Mouse (Mus musculus) ovary, postnatal 10 days (tissue): ENCODE data around the gene Cln3.

Source experiments
- DNase-seq: peaks from one replicate; pipeline ENCODE4 v3.0.0; 2022; ENCODE audit warnings: low spot score

Gene Cln3

DNA sequence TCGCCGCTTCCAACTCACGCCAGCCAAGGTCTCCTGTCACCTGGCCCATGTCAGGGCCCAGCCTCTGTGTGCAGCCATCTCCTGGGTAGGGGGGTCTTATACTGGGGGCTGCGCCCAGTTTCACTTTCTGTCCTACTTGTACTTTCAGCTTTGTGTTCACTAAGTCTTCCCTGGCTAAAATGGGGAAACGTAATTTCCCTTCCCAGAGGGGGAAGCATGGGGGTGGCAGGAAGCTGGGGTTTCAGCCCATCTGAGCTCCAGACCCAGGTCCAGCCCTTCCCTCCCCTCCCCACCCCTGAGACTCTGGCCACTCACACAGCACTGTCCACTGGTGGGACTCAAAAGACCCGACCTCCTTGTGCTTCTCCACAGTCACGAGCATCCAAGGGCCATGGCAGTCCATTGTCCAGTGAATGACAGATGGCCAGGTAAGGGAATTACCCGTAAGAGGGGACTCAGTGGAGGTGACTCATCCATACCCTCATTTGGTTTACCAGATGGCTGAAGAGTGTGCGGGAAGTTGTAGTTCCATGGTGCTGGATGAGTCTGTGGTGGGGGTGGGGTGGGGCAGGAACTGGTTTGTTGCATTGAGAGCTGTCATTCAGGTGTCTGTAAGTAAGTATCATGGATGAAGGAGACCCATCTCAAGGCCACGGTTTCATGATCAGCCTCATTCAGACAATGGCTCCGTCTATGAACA lies 9.4 kb upstream of the Cln3 start, which contains the start of gene Il27:
Il27 (minus strand) TSS at position 80 of the 700 bp plus-strand sequence.
- no peak for DNase-seq

DNA sequence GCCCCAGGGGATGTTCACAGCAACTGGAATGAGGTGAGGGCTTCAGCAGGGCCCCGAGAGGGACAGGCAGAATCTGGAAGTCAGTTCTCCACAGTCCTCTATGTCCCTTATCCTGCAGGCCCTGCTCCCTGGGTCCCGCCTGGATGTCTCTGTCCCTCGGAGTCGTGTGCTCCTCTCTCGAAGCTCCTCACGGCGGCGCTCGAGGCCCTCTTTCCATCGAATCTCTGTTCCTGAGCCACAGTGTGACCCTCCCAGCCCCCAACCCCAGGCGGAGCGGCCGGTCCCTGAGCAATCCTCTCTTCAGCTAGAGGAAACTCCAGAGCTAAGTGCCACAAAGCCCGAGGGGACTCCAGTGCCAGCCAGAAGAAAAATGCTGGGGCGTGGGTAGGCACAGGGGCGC lies 2.2 kb upstream of the Cln3 start:
- DNase-seq, result peak; percentile 50

DNA sequence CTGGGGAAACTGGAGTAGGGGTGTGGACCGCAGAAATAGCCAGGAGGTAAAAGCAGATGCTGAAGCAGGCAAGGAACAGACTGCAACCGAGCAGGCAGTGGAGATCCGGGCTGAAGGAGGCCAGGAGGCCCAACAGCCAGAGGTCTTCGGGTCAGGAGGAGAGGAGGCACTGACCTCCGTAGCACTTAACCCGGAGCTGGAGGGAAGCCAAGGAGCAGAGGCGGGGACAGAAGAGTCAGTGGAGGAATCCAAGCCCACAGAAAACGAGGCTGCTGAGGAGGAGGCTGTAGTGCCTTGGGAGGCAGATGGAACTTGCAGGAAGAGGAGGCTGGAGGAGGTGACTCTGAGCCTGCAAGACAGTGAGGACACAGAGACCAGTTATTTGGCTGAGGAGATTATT lies 1.2 kb upstream of the Cln3 start:
- DNase-seq, result no peak

DNA sequence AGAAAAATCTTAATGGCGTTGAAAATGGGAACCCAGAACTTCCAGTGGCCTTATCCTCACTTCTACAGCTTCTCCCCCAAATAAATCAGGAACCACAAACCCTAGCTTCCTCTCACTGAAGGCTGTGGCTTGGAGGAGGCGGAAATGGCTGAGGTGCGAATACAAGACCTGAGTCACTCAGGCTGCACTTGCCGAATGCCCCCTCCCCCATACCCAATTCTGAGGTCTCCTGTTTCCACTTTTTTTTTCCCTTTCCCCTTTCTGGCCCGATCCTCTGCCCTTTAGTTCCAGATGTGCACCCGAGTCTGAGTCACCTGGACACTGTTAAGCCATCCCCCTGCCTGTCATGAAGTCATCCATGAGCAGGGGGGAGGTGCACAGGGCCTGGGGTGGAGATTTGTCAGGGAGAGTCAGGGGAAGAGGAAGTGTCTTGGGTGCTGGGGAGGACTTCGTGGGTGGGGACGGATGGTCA lies 1.1 kb downstream of the Cln3 start, which contains the start of gene Apobr:
Apobr (plus strand) TSS at position 437 of the 472 bp plus-strand sequence.
- DNase-seq, result no peak

DNA sequence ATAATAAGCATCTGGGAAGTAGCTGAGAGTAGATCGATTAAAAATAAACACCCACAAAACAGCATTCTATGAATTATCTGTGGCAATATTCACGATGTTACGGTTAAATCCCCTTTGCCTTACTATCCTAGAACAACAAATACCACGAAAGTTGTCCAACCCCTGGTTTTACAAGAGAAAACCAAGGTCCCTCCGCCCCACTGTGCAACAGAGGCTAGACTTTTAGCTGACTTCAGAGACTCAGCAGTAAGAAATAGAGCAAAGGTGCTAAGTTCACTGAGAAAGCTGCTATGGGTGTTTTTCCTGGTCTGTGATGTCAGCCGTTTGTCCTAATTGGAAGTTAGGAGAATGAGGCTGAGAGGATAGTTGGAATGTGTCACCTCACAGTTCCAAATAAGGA lies 1.9 kb downstream of the Cln3 start:
- DNase-seq, result no peak

DNA sequence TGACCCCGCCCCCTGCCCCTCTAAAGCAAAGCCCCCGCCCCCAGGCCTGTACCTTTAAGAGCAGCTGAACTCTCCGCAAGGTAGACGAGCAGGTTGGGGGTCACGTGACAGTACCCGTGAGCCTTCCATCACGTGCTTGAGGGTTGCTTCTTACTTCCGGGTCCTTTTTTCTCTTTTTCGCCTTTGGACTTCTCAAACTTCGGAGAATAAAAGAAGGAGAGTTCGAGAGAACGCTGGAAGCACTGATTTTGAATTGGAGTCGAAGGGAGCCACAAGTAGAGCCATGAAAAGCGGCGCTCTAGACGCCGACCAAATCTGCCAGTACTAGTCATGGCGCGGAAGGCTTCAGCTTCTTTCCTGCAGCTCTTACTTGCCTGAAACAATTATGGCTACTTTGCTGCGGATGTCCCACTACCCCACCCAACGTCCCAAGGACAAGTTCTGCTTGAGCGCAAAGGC lies 2.3 kb downstream of the Cln3 start:
- DNase-seq, result peak; percentile 72

DNA sequence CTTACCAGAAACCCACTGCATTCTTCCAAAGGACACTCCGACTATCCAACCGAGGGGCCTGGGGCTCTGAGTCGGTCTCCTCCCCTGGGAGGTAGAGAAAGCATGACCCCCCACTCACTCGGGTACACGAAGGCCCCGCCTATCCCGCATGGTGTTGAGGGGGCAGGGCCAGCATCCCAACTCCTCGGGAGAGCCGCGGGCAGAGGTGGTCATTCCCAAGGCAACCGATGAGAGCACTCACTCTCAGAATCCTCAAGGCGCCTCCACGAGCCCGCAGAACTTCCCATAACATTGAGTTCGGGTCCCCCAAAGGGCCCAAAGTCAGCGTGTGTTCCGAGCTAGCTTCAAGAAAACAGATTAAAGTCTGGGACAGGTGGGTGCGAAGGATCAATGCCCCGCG lies 2.9 kb downstream of the Cln3 start:
- no peak for DNase-seq

DNA sequence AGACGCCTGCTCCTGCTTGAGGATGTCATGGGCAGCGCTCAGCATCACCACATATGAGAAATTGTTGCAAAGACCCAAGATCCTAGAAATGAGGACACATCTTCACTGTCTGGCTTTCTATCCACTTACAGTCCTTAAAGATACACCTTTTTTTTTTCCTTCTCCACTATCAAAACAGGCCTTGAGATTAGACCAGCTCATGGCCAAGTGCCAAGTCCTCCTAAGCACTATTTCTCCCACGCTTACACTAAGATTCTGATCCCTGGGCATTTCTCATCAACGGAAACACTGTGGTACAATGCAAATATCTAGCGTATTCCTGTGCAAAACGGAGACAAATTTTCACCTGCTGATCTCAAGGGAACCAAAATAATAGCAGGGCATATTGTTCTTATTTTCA lies 4.0 kb downstream of the Cln3 start:
- no peak for DNase-seq

DNA sequence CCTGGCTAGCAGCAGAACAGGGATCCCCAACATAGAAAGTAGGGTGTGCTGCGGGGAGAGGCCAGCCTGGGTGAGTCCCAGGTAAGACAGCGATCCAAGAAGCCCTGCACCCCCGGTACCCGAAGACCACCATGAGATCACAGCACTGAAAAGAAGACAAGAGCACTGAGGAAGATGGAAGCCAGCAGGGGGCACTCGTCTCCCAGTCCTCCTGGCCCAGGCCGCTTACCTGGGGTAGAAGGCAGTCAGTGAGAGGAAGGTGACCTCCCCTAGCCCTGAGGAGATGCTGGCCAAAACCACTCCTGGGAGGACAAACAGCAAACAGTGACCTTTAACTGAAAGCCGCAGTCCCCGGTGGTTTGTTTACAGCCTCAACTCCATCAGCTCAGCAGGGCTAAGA lies 6.4 kb downstream of the Cln3 start:
- DNase-seq, result no peak

DNA sequence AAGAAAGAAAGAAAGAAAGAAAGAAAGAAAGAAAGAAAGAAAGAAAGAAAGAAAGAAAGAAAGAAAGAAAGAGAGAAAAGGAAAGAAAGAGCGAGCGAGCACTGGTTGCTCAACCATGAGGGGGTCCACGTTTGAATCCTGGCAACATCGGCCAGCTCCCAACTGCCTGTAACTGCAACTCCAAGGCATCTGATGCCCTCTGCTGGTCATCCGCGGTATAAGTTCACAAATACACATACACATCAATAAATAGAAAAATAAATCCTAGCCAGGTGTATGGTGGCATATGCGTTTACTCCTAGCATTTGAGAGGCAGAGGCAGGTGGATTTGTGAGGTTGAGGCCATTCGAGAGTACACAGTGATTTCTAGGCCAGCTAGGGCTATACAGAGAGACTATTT lies 8.7 kb downstream of the Cln3 start:
- no peak for DNase-seq

DNA sequence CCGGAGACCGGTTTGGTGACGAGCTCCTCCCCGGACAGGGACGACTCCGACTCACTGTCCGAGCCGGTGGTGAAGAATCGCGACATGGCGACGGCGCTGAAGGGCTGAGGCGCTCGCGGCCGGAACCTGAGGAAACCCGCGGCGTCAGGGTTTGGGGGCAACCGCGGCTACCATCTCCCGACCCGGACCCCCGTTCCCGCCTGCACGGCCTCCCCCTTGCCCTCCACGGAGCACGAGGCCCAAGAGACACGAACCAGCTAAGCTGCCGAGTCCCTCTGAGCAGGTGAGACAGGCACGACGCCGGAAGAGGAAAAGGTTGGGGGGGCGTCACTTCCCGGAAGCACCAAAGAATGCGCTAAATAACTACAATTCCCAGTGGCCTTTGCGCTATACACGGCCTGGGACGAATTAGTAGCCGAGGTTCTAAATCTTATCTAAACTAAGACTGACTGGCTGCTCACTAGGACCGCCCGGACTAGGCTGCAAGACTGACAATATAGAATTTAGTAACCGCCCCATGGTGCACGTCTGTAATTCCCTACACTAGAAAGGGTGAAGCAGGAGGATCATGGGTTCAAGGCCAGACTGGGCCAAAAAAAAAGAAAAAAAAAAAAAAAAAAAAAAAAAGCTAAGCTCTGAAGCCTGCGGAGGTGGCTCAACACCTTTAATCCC lies 19.4 kb downstream of the Cln3 start, which contains the start of gene Eif3c:
Eif3c (minus strand) TSS at position 318 of the 672 bp plus-strand sequence.
- DNase-seq, result peak; percentile 55

DNA sequence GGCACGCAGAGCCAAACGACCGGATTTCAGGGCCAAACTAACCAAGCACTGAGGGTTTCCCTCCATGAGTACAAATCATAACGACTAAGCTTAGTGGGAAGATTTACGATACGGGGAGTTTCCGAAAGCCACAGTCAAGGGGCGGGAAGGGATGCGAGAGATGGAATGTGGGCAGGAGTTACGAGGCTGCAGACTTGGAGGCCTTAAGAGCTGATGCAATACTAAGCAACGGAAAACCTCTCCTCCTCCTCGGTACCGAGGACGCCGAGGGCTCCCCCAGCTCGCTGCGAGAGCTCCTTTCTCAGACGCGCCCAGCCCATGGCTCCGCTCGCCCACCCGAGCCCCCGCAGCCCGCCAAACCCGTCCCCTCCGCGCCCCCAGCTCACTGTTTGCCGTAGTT lies 19.9 kb downstream of the Cln3 start:
- DNase-seq, result no peak

DNA sequence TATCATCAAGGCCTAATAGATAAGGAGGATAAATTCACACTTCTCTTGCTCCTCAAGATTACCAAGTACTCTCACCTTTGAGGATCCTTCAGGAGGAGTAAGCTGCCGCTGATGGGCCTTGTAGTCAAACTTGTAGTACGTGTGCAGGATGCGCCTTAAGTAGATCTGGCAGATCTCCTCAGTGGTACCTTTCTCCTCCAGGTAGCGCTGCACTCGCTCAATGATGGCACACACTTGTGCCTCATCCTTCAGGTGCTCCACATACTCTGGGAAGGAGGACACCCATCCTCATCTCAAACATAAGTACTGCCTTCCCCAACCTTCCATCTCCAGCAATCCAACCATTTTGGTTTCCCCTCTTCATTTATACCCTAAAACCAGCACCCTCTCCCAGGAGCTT lies 29.0 kb downstream of the Cln3 start:
- DNase-seq, result no peak

DNA sequence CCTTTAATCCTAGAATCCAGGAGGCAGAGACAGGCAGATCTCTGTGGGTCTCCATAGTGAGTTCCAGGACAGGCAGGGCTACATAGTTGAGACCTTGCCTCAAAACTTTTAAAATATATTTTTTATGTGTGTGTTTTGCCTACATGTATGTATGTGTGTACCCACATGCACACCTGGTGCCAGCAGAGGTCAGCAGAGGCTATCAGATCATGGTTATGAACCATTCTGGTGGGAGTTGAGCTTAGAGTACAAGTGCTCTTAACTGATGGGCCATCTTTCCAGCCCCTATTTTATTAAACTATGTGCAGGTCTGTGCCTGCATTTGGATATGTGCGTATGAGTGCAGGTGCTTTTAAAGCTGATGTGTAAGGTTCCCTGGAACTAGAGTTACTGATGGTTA lies 30.8 kb downstream of the Cln3 start:
- no peak for DNase-seq

DNA sequence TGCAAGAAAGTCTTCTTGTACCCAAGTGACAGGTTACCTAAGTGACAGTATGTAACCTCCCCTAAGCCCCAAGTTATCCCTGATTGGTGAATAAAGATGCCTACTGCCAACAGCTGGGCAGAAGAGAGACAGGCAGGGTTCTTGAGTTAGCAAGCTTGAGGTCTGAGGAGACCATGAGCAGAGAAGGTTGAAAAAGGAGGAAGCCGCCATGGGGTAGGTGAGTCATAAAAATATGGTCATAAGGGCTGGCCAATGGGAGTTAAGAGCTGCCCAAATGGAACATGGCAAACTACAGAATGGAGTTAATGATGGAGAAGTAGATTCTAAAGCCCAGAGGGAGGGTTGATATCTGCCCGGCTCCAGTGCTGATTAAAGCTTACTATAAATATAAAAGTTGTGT lies 40.0 kb downstream of the Cln3 start:
- no peak for DNase-seq

DNA sequence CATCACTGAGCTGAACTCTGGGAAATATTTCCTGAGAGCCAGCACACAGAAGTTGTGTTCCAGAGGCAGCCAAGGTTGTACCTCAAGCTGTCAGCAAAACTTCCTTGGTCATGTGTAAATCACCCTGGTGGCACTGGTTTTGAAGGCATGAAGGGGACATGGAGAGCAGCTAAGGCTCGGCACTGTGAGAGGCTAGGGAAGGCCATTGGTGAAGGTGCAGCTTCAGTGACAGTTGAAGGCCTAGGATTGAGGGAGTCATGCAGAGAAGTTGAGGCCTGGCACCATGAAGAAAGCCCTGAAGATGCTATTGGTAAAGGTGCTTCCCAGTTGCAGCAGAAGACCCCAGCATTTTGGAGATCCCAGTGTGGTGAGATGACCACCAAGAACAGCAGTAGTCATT lies 44.0 kb downstream of the Cln3 start:
- no peak for DNase-seq

DNA sequence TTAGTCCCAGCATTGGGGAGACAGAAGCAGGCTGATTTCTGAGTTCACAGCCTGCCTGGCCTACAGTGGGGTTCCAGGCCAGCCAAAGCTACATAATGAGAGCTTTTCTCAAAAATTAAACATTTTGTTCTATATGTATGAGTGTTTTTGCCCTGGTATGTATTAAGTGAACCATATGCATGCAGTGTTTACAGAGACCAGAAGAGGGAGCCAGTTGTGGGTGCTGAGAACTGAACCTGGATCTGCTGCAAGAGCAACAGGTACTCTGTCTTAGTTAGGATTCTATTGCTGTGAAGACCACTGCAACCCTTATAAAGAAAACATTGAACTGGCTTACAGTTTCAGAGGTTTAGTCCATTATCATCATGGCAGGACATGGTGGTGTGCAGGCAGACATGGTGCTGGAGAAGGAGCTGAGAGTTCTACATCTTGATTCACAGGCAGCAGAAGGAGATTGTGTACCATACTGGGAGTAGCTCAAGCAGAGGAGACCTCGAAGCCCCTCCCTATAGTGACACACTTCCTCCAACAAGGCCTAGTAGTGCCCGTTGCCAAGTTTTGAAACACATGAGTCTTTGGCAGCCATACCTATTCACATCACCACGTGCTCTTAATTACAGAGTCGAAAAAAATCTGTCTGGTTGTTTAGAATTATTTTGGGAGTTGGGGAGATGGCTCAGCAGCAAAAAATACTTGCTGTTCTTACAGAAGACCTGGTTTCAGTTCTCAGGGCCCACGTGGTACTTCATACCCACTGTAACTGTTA lies 47.6 kb downstream of the Cln3 start:
- DNase-seq, result no peak

DNA sequence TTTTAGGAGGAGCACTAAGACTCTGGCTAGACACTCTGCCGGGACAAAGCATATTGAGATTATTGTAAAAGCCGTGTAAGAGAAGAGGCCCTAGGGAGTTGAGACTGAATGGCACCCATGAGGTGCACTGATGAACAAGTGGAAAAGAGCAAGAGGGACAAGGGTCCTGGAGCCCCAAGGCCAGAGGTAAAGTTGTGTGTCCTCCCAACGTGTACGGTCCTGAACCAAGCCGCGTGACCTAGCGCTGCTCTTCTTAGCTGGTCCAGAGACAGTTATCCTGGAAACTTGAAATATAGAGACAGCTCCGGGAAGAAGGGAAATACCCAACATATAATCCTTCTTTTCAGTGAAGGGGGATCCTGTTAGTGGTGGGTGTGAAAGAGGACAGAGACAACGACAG lies 49.2 kb downstream of the Cln3 start:
- no peak for DNase-seq

DNA sequence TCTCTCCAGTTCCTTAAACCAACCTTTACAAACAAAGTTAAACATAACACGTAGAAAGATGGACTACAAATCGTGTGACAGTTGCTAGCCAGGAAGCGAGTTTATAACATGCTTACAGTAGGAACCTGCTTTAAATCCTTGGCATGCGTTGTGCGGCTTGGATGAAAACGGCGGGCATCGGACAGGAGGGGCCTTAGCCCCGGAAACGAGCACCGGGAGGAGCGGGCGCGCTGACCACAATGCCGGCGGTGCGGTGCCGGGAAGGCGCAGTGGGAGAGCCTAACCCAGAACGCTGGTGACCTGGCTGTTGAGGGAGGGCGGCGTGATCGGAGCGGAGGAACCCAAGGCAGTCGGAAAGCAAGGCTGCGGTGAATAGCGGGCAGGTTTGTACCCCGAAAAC lies 49.9 kb downstream of the Cln3 start:
- no peak for DNase-seq

DNA sequence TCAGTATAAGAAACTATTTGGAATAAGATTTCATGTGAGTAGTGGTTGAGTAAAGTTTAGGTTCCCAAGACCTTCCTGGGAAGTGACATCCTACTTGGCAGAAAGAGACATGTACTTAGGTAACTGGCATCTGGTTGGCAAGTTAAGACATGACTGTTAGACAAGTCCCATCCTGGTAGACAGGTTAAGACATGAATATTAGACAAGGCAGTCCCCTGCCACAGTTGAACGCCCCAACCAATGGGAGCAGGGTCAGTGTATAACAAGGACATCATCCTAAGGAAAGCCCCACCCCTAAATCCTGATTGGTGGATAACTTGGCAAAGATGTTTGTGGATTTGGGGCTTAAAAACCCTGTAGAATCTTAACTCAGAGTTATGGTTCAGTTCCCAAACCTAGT lies 52.2 kb downstream of the Cln3 start:
- no peak for DNase-seq

DNA sequence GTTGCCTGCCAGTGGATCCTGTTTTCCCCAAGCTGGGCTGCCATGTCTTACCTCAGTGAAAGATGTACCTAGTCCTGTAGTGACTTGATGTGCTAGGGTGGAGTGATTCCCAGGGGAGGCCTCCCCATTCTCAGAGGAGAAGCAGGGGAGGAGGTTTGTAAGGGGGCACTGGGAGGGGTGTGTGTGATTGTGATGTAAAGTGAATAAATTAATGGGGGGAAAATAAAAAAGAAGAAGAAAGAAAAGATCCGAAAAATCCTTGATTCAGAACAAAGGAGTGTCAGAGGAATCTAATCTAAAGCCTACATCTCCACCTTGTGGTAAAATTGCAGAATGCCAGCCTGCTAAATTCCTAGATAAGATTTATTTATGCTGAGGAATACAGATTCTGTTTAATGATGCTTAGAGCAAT lies 57.4 kb downstream of the Cln3 start:
- no peak for DNase-seq

DNA sequence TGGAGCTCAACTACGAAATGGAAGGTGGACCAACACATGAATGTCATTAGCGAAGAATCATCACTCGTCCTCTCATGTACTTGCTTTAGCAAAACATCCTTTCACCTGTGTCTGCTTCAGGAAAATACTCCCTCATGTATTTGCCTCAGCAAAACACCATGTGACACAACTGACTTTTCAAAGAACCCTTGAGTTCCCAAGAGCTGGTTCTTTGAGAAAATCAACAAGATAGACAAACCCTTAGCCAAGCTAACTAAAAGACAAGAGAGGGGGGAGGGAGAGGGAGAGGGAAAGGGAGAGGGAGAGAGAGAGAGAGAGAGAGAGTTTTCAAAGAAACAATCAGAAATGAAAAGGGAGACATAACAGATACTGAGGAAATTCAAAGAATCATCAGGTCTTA lies 62.3 kb downstream of the Cln3 start:
- DNase-seq, result no peak
